27 mouse cellular contexts compared by ENCODE assay signal in the genomic region with DNA sequence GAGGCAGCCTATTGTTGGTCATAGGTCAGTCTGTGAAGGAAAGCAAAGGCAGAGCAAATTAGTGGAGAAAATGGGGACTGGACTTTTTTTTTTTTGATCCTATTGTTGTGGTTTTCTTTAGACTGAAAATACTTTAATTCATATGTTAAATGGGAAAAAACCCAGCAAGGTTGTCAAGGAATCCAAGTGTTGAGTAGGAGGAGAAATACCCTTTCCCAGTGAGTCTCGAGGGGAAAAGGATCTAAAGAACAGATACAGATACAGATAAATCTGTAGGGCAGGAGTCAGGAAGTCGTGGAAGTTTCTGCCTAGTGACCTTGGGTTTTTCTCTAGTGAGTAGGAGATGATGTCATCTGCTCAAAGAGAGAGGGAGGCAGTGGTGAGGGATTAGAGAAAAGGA. TPM values are rescaled to one million over a fixed set of nuclear protein-coding genes. Genes with fewer than 3 reads are reported as not detected.
DNase-seq lines count a peak whose midpoint lies in the region; ATAC-seq and TF ChIP-seq lines count a peak whose summit lies in the region.
"Had no signal": no experiment of that assay in that cellular context is flagged by ENCODE, and none has a peak within 500 bp of the region (broad histone marks: within the 10 kb centered on the region; RNA-seq: fewer than 3 reads in every experiment).

No protein-coding gene starts in this region.

- TF ChIP-seq CTCF in hindbrain, postnatal 0 days (IDR thresholded peaks at IDR 0.05; ENCODE audit: low read depth) = no peak

- DNase-seq in hindbrain, embryonic 11.5 days (ENCODE audit: low spot score) = peak; percentile 1
- DNase-seq in hindbrain, postnatal 0 days (ENCODE audit: low spot score) = no peak
- DNase-seq in ES-CJ7 (ENCODE audit: low read depth, low spot score) = peak; percentile 44
- DNase-seq in R1 (ENCODE audit: low read depth, low spot score) = peak; percentile 62
- DNase-seq in mesoderm, embryonic 11.5 days (ENCODE audit: low read depth, low spot score) = peak; percentile 4
- DNase-seq: cerebellum, adult 2 months; cerebellum, postnatal 25 days; gastrocnemius, postnatal 25 days; heart, adult 11 months; heart, postnatal 4 days; kidney, adult 2 months; kidney, postnatal 36 days; liver, postnatal 0 days; lung, postnatal 14 days; thymus, postnatal 4 days had no signal

- no peak overlapping the region for H3K9ac ChIP-seq in hindbrain, embryonic 11.5 days (ENCODE audit: low read depth, low read length)
- H3K9ac ChIP-seq in hindbrain, postnatal 0 days (replicated peaks; ENCODE audit: low read length) = no peak overlapping the region
- no peak overlapping the region for H3K9ac ChIP-seq in neural tube, embryonic 15.5 days (replicated peaks)
- H3K9ac ChIP-seq: heart, embryonic 15.5 days; hindbrain, embryonic 15.5 days; intestine, embryonic 15.5 days; liver, embryonic 12.5 days; liver, postnatal 0 days; midbrain, embryonic 12.5 days; neural tube, embryonic 13.5 days had no signal

- H3K27ac ChIP-seq in hindbrain, embryonic 11.5 days (ENCODE audit: low read depth, low read length) = no peak overlapping the region
- H3K27ac ChIP-seq in hindbrain, postnatal 0 days = no peak overlapping the region
- H3K27ac ChIP-seq in neural tube, embryonic 15.5 days (replicated peaks) = no peak overlapping the region
- H3K27ac ChIP-seq: heart, embryonic 10.5 days; heart, embryonic 15.5 days; hindbrain, embryonic 15.5 days; intestine, embryonic 15.5 days; liver, embryonic 12.5 days; midbrain, embryonic 12.5 days; neural tube, embryonic 13.5 days had no signal

- no peak overlapping the region for H3K4me2 ChIP-seq in hindbrain, embryonic 11.5 days (replicated peaks; ENCODE audit: low read depth, low read length)
- no peak overlapping the region for H3K4me2 ChIP-seq in hindbrain, postnatal 0 days (ENCODE audit: low read depth, low read length)
- H3K4me2 ChIP-seq in neural tube, embryonic 15.5 days = no peak overlapping the region
- H3K4me2 ChIP-seq: heart, embryonic 15.5 days; hindbrain, embryonic 15.5 days; intestine, embryonic 15.5 days; liver, embryonic 12.5 days; midbrain, embryonic 12.5 days; neural tube, embryonic 13.5 days had no signal

- no peak; the same call in 1 of the 2 replicates for ATAC-seq in hindbrain, embryonic 11.5 days (ENCODE audit: low FRiP score)
- no peak for ATAC-seq in hindbrain, postnatal 0 days
- ATAC-seq in neural tube, embryonic 15.5 days (ENCODE audit: low FRiP score) = no peak
- ATAC-seq: forebrain, embryonic 14.5 days; intestine, embryonic 15.5 days; liver, embryonic 12.5 days; liver, postnatal 0 days; Patski had no signal

- H3K27me3 ChIP-seq in hindbrain, embryonic 11.5 days (ENCODE audit: control insufficient read depth, insufficient read depth, low read length) = no peaks in the 10 kb centered on the region
- H3K27me3 ChIP-seq in hindbrain, postnatal 0 days (ENCODE audit: insufficient read depth, low read length) = no peaks in the 10 kb centered on the region
- no peaks in the 10 kb centered on the region for H3K27me3 ChIP-seq in neural tube, embryonic 15.5 days (replicated peaks)
- H3K27me3 ChIP-seq: CH12.LX; heart, embryonic 15.5 days; hindbrain, embryonic 15.5 days; intestine, embryonic 15.5 days; liver, embryonic 12.5 days; neural tube, embryonic 13.5 days had no signal

- no peaks in the 10 kb centered on the region for H3K36me3 ChIP-seq in hindbrain, embryonic 11.5 days (ENCODE audit: control insufficient read depth, insufficient read depth, low read length)
- H3K36me3 ChIP-seq in hindbrain, postnatal 0 days (ENCODE audit: insufficient read depth, low read length) = no peaks in the 10 kb centered on the region
- no peaks in the 10 kb centered on the region for H3K36me3 ChIP-seq in neural tube, embryonic 15.5 days
- H3K36me3 ChIP-seq: heart, embryonic 10.5 days; heart, embryonic 15.5 days; hindbrain, embryonic 15.5 days; intestine, embryonic 15.5 days; liver, embryonic 12.5 days; midbrain, embryonic 12.5 days; neural tube, embryonic 13.5 days had no signal

- H3K4me3 ChIP-seq in hindbrain, embryonic 11.5 days (ENCODE audit: low read depth, low read length) = no peak overlapping the region
- H3K4me3 ChIP-seq in hindbrain, postnatal 0 days (ENCODE audit: low read length) = no peak overlapping the region
- no peak overlapping the region for H3K4me3 ChIP-seq in neural tube, embryonic 15.5 days (replicated peaks)
- H3K4me3 ChIP-seq: heart, embryonic 10.5 days; heart, embryonic 15.5 days; hindbrain, embryonic 15.5 days; intestine, embryonic 15.5 days; liver, embryonic 12.5 days; midbrain, embryonic 12.5 days; neural tube, embryonic 13.5 days had no signal

- 13% methylated on average over 2 of the region's 2 CpGs for WGBS in hindbrain, embryonic 11.5 days
- WGBS in hindbrain, postnatal 0 days = 11% methylated on average over 2 of the region's 2 CpGs
- WGBS in neural tube, embryonic 15.5 days = 12% methylated on average over 2 of the region's 2 CpGs

- no peaks in the 10 kb centered on the region for H3K9me3 ChIP-seq in hindbrain, embryonic 11.5 days (ENCODE audit: control insufficient read depth, low read length)
- H3K9me3 ChIP-seq in hindbrain, postnatal 0 days (ENCODE audit: low read length) = no peaks in the 10 kb centered on the region
- H3K9me3 ChIP-seq in neural tube, embryonic 15.5 days (replicated peaks) = no peaks in the 10 kb centered on the region
- H3K9me3 ChIP-seq: heart, embryonic 10.5 days; heart, embryonic 15.5 days; hindbrain, embryonic 15.5 days; intestine, embryonic 15.5 days; liver, embryonic 12.5 days; midbrain, embryonic 12.5 days; neural tube, embryonic 13.5 days had no signal

- no peaks in the 10 kb centered on the region for H3K4me1 ChIP-seq in hindbrain, embryonic 11.5 days (replicated peaks; ENCODE audit: control insufficient read depth, insufficient read depth, low read length)
- no peaks in the 10 kb centered on the region for H3K4me1 ChIP-seq in hindbrain, postnatal 0 days (ENCODE audit: insufficient read depth, low read length)
- H3K4me1 ChIP-seq in neural tube, embryonic 15.5 days = no peaks in the 10 kb centered on the region
- H3K4me1 ChIP-seq: heart, embryonic 10.5 days; heart, embryonic 15.5 days; hindbrain, embryonic 15.5 days; intestine, embryonic 15.5 days; liver, embryonic 12.5 days; midbrain, embryonic 12.5 days; neural tube, embryonic 13.5 days had no signal

RNA-seq across cellular contexts. Expression of a gene that starts 30.6 kb away (rescaled TPM):
- polyA plus RNA-seq in hindbrain, embryonic 11.5 days (2014; fragmentation: Nextera tagmentation; extraction: Ambion mirVana) = 16.8 and 19.0 TPM in 2 replicates
- total RNA-seq in hindbrain, postnatal 0 days (2014; rRNA removed) = 3.7 and 4.3 TPM in 2 replicates
- 4.8 and 5.1 TPM in 2 replicates for polyA plus RNA-seq in hindbrain, postnatal 0 days (2015; fragmentation: Nextera tagmentation; extraction: Ambion mirVana)
- polyA plus RNA-seq in neural tube, embryonic 15.5 days (2015; fragmentation: Nextera tagmentation; extraction: Ambion mirVana) = 7.4 and 8.8 TPM in 2 replicates
- total RNA-seq: MEL had no signal
- polyA plus RNA-seq: Patski had no signal
